Mouse (Mus musculus) brain, embryonic 14.5 days (tissue): ENCODE results near the gene Mapkapk3. TPM values are rescaled to one million over a fixed set of nuclear protein-coding genes. Genes with fewer than 3 reads are reported as not detected.

Experiments used
- DNase-seq: peaks from one replicate; pipeline ENCODE4 v3.0.0-alpha.2; 2011; ENCODE audit warnings: low read depth
- CTCF ChIP-seq: fragments of 200-500 bp; IDR thresholded peaks from 2 replicates; pipeline ENCODE4 v1.5.1; 2012; ENCODE audit warnings: inconsistent platforms, mild to moderate bottlenecking, moderate library complexity, borderline replicate concordance; ENCODE audit not compliant: insufficient read depth, insufficient read length; ENCODE audit errors: extremely low read depth
- POLR2A ChIP-seq: fragments of 200-500 bp; IDR thresholded peaks from 2 replicates; pipeline ENCODE4 v1.6.1; 2012; ENCODE audit warnings: mild to moderate bottlenecking, inconsistent platforms, borderline replicate concordance; ENCODE audit not compliant: poor library complexity, insufficient read depth, insufficient read length, severe bottlenecking; ENCODE audit errors: extremely low read depth
- polyA plus RNA-seq: library from polyadenylated mRNA; depleted of rRNA; stranded (reverse); fragments of >200 nt; gene quantifications from 2 replicates; pipeline ENCODE4 v1.2.3, GENCODE M21; 2012

The Mapkapk3 gene
- polyA plus RNA-seq, 1 experiment: 3.3 TPM

DNA sequence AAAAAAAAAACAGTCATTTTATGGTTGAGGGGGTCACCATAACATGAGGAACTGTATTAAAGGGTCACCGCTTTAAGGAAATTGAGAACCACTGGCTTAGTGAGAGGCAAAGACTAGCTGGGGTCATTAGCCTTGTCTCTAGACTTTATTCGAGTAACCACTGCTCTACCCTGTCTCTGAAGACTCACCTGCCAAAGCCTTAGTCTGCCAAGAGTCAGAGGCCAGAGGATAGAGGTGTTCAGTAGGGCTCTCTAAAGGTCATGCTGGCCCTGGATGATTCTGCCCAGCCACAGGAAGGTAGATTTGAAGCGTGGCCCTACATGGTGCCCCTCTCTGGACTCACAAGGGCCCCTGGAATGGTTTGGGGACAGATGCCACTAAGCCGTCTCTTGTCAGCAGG is 15.3 kb upstream of the Mapkapk3 start:
- TF ChIP-seq POLR2A (no peak), CTCF (no peak)
- DNase-seq: no peak

DNA sequence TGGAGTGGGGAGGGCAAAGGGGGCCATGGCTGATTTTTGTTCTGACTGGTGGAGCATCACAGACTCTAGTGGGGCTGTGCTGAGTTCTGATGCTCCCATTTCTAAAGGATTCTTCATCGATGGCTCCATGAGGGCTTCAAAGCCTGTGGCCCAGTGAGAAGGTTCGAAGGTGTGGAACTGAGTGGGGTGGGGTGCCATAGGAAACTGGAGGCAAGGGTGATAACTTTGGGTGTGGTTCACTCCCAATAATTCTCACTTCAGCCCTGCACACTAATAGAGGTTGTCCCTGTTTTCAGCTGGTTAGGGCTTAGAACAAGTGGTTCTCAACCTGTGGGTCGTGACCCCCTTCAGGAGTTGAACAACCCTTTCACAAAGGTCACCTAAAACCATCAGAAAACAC is 14.7 kb upstream of the Mapkapk3 start:
- no peak for DNase-seq
- TF ChIP-seq POLR2A: no peak
- no peak for TF ChIP-seq CTCF

DNA sequence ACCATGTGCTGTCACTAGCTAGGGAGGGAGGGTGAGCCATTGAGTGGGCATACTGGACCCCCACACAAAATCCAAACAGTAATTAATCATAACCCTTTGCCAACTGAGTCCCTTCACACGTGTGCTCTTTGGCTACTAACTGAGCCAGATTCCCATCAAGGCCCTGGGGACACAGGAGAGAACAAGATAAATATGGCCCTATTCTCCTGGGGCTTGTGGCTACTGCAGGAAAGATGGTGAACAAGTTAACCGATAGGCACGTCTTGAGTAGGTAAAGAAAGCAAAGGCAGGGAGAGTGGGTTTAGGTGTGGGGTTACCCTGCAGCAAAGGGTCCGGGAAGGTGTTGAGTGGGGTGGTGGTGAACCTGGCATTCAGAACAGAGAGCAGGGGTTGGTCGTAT is 14.2 kb upstream of the Mapkapk3 start:
- no peak for DNase-seq
- TF ChIP-seq POLR2A (no peak), CTCF (no peak)

DNA sequence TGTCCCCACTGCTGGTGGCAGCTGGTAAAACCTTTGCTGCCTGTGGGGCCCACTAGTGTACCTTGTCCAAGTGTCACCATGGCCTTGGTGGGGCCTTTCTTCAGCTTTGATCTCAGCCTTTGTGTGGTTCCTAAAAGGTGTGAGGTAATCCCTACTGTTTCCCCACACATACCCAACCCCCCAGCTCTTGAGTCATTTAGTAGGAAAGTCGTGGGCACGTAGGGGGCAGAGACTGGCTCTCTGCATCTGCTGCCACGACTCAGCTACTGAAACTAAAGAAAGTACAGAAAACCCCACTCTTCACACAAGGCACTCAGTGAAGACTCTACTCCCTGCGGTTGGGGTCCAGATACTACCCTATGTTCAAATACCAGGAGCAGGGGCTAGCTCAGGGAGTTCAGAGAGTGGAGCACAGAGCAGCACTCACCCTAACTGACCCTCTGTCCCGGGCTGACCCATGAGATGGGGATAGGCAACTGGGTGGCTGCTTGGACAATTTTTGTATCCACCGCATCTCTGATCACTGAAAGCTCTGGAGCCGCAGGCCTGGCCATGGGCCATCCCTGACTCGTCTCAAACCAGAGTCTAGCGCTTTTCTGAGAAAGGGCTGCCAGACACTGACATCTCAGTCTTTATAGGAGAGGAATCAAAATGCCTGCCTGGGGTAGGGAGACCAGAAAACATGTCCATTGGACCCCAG is 13.6 kb upstream of the Mapkapk3 start:
- DNase-seq: no peak
- TF ChIP-seq POLR2A (no peak), CTCF (no peak)

DNA sequence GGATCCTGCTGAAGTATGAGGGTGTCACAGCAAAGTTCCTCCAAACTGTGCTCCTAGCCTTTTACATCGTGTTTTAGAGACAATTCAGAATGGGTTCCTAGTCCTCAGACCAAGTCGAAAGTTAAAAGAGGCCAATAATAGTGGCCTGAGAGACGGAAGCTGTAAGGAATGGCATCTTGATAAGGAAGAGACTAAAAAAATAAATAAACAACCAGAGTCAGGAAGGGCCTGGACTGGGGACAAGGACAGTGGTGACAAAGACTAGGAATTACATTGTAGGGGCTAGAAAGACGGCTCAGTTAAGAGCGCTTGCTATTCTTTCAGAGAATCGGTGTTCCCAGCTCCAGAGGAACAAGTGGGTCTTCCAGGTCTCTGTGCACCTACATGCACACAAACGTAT is 12.9 kb upstream of the Mapkapk3 start:
- no peak for TF ChIP-seq POLR2A
- no peak for TF ChIP-seq CTCF
- no peak for DNase-seq

DNA sequence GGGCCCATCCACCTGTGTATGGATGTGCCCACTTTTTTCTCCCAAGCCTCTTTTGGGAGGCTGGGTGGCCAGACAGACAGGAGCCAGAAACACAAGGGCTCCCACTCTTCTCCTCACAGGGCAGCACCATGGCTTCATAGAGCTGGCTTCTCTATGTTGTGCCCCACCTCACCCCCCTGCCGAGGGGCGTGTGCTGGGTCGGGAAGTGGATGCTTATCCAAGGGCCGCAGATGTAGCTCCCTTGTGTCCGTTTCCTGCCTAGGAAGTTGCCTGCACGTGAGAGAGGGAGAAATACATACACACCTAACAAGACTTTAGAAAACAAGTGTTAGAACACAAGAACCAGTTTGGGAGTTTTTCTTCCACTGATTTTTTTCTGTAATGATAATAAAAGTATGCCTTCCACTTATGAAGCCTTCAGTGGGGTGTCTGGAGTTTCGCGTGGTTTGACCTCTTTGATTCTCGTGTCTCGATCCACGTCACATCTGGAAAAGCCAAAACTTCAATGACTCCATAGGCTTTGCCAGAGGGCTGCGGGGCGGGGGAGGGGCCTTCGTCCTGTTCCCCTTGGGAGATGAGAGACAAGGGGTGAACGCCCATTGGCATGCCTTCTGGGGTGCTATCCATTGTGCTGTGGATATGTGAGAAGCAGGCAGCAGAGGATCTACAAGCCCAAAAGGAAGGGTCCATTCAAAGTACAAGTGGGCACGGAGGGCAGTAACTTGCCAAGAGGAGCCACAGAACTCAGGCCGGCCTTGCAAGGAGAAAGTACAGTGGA is 12.1 kb upstream of the Mapkapk3 start:
- TF ChIP-seq CTCF (no peak), POLR2A (no peak)

DNA sequence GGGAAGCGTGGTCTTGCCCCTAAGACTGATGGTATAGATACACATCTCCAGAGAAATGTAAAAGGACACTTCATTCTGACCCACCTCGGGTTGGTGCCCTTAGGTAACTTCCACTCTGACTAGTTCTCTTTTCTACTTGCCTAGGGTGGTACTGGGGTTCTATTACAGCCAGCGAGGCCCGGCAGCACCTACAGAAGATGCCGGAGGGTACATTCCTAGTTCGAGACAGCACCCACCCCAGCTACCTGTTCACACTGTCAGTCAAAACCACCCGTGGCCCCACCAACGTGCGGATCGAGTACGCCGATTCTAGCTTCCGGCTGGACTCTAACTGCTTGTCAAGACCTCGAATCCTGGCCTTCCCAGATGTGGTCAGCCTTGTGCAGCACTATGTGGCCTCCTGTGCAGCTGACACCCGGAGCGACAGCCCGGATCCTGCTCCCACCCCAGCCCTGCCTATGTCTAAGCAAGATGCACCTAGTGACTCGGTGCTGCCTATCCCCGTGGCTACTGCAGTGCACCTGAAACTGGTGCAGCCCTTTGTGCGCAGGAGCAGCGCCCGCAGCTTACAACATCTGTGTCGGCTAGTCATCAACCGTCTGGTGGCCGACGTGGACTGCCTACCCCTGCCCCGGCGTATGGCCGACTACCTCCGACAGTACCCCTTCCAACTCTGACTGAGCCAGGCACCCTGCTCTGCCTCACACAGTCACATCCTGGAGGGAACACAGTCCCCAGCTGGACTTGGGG is 10.7 kb upstream of the Mapkapk3 start:
- TF ChIP-seq POLR2A (no peak), CTCF (no peak)
- no peak for DNase-seq

More for the DNA sequence above, 12.1 kb upstream of the Mapkapk3 start:
- DNase-seq: no peak

DNA sequence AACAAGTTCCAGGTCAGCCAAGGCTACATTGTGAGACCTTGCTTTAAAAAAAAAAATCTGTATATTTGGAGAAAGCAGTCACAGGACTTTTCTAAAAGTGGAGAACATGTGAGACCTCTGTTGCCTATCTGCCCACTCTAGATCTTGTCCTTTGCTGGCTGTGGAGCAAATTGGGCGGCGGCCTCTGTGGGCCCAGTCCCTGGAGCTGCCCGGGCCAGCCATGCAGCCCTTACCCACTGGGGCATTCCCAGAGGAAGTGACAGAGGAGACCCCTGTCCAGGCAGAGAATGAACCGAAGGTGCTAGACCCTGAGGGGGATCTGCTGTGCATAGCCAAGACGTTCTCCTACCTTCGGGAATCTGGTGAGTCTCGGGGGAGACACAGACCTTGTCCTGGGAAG is 10.1 kb upstream of the Mapkapk3 start:
- DNase-seq: no peak

DNA sequence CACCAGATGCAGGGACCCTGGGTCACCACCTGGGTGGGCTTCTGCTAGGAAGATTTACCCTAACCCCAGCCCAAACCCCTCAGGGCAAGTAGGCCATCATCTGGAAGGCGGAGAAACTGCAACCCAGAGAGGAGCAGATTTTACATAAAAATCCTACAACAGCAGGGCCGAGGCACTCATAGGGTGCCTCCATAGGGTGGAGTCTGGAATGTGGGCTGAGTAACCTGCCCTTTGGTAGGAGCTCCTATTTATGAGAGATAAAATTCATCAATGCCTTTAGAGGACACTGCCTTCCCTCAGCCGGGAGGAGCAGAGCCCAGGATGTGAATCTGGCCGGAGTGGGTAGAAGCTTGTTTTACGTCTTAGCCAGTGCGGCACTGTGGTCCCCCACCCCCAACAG is 9.2 kb upstream of the Mapkapk3 start:
- no peak for DNase-seq
- TF ChIP-seq CTCF (no peak), POLR2A (no peak)

More for the DNA sequence above, 10.1 kb upstream of the Mapkapk3 start:
- TF ChIP-seq POLR2A (no peak), CTCF (no peak)

DNA sequence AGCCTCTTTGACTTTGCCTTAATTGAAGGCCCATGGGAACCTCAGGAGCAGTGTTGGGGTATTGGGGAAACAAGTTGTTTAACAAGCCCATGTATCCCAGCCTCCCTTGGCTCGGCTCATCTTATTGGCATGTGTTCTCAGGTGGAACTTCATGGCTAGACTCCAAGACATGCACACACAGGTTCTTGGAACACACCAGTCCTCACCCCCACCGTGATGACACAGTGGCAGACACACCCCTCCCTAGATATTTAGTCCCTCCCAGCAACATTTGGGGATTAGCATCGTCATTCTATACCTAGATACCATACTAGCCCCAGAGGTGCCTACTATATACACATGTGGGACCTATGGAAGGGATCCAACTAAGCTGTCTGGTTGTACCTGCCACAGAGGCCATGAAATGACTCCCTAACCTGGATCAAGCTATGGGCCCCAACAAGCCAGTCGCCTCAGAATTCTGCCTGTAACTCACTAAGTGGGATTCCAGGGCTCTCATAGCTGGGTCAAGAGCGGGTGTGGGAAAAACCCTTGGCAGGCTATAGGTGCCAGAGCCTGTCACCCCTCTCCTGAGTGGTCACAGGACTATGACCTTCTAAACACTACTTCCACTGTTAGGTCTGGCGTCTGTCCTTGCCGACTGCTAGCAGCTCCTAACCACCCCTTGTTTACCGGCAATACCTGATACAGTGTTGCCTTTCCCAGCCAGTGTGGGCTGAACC is 8.5 kb upstream of the Mapkapk3 start:
- no peak for DNase-seq
- TF ChIP-seq CTCF (no peak), POLR2A (no peak)

DNA sequence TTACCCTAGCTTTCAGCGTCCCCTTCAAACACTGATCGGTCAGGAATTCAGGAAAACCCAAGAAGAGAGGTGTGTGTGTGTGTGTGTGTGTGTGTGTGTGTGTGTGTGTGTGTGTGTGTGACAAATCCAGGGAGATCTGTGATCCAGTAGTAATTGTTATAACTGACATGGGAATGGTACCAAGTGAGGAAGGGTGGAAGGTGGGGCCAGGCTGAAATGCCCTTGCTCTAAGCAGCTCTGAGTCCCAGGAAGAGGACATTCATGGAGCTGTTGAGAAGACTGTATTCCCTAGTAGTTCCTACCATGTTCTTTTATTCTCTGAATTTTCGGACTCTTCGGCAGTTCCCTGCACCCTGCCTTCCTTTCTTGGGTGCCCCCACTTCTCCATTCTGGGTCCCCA is 8.0 kb upstream of the Mapkapk3 start:
- no peak for DNase-seq
- TF ChIP-seq POLR2A (no peak), CTCF (no peak)
